Mouse (Mus musculus): ENCODE measurements around the gene Plekhh2. TPM values are rescaled to one million over a fixed set of nuclear protein-coding genes. Genes with fewer than 3 reads are reported as not detected.

The Plekhh2 gene
- total and polyA plus RNA-seq, 3 experiments = 0.21 to 1.7 (median 1.1) TPM

- no peak overlapping the region for H3K4me3 ChIP-seq (replicated peaks in 1 of 3; ENCODE audit: low read depth in 2 of 3, low read length in 2 of 3, poor library complexity in 1 of 3)
- no peaks in the 10 kb centered on the region for H3K9me3 ChIP-seq (replicated peaks; ENCODE audit: low read length)
- TF ChIP-seq E2F4 (IDR thresholded peaks at IDR 0.05; ENCODE audit: insufficient replicate concordance, low read depth, low read length) (no peak), JUN (IDR thresholded peaks at IDR 0.05; ENCODE audit: insufficient read depth, low read depth, low read length) (no peak), NELFE (IDR thresholded peaks at IDR 0.05; ENCODE audit: low read depth, low read length) (no peak), ELF1 (IDR thresholded peaks at IDR 0.05; ENCODE audit: low read depth, low read length) (no peak), ETS1 (conservative IDR thresholded peaks at IDR 0.05; ENCODE audit: low read depth, low read length) (no peak), USF2 (conservative IDR thresholded peaks at IDR 0.05; ENCODE audit: low read depth, low read length) (no peak), ZKSCAN1 (IDR thresholded peaks at IDR 0.05; ENCODE audit: borderline replicate concordance, low read depth, low read length) (no peak), GABPA (IDR thresholded peaks at IDR 0.05; ENCODE audit: insufficient replicate concordance, low read depth, low read length) (no peak), TBP (conservative IDR thresholded peaks at IDR 0.05; ENCODE audit: low read depth, low read length) (no peak), IRF4 (IDR thresholded peaks at IDR 0.05; ENCODE audit: low read depth, low read length) (no peak), ZC3H11A (IDR thresholded peaks at IDR 0.05; ENCODE audit: low read depth, low read length) (no peak)
- no peak overlapping the region for H3K9ac ChIP-seq (ENCODE audit: insufficient read depth, low read depth)
- dilution Hi-C loops (cut with MboI; ENCODE audit: extremely low pct_ligation_motif_present, extremely low pct_unique_long_range_greater_than_20kb, low sequenced_read_pairs) = no loop called here
- H3K36me3 ChIP-seq (replicated peaks in 1 of 2; ENCODE audit: control insufficient read depth in 1 of 2, insufficient read depth in 1 of 2, low read length in 1 of 2) = no peaks in the 10 kb centered on the region
- in situ Hi-C loops (cut with MboI; ENCODE audit: low pct_ligation_motif_present, low pct_unique_long_range_greater_than_20kb, low sequenced_read_pairs) = no loop called here
- no peak overlapping the region for H3K4me2 ChIP-seq (ENCODE audit: insufficient read depth, low read depth, poor library complexity, severe bottlenecking)
- no peak for DNase-seq (ENCODE audit: extremely low read depth)
- H3K4me1 ChIP-seq (ENCODE audit: control insufficient read depth in 1 of 2, insufficient read depth in 2 of 2) = no peaks in the 10 kb centered on the region
- H3K27ac ChIP-seq (ENCODE audit: insufficient read depth, low read depth) = no peak overlapping the region
- no peaks in the 10 kb centered on the region for H3K79me2 ChIP-seq (replicated peaks; ENCODE audit: control insufficient read depth, extremely low read depth, insufficient read depth, poor library complexity, severe bottlenecking)
- H3K27me3 ChIP-seq (replicated peaks) = no peaks in the 10 kb centered on the region
These were observed 14.1 kb upstream of the Plekhh2 start for GRCm38 (mm10) chr17:84497559-84497958.

- H3K9ac ChIP-seq (ENCODE audit: insufficient read depth, low read depth) = no peak overlapping the region
- H3K27me3 ChIP-seq (replicated peaks) = no peaks in the 10 kb centered on the region
- dilution Hi-C loops (cut with MboI; ENCODE audit: extremely low pct_ligation_motif_present, extremely low pct_unique_long_range_greater_than_20kb, low sequenced_read_pairs) = no loop called here
- H3K4me1 ChIP-seq (ENCODE audit: control insufficient read depth in 1 of 2, insufficient read depth in 2 of 2) = no peaks in the 10 kb centered on the region
- no peaks in the 10 kb centered on the region for H3K79me2 ChIP-seq (replicated peaks; ENCODE audit: control insufficient read depth, extremely low read depth, insufficient read depth, poor library complexity, severe bottlenecking)
- no peaks in the 10 kb centered on the region for H3K9me3 ChIP-seq (replicated peaks; ENCODE audit: low read length)
- no peak for DNase-seq (ENCODE audit: extremely low read depth)
- no peak for TF ChIP-seq MEF2A (IDR thresholded peaks at IDR 0.05; ENCODE audit: borderline replicate concordance, low read depth, low read length)
- no peak for TF ChIP-seq RCOR1 (conservative IDR thresholded peaks at IDR 0.05; ENCODE audit: low read depth, low read length)
- no peak for TF ChIP-seq ZMIZ1 (IDR thresholded peaks at IDR 0.05; ENCODE audit: low read depth, low read length)
- TF ChIP-seq JUN (IDR thresholded peaks at IDR 0.05; ENCODE audit: insufficient read depth, low read depth, low read length) = no peak
- TF ChIP-seq BHLHE40 (IDR thresholded peaks at IDR 0.05; ENCODE audit: low read depth, low read length) = no peak
- no peak for TF ChIP-seq ZC3H11A (IDR thresholded peaks at IDR 0.05; ENCODE audit: low read depth, low read length)
- TF ChIP-seq SMC3 (IDR thresholded peaks at IDR 0.05; ENCODE audit: low read depth, low read length) = no peak
- no peak overlapping the region for H3K27ac ChIP-seq (ENCODE audit: insufficient read depth, low read depth)
- H3K4me2 ChIP-seq (ENCODE audit: insufficient read depth, low read depth, poor library complexity, severe bottlenecking) = no peak overlapping the region
- H3K4me3 ChIP-seq (replicated peaks in 1 of 3; ENCODE audit: low read depth in 2 of 3, low read length in 2 of 3, poor library complexity in 1 of 3) = no peak overlapping the region
- in situ Hi-C loops (cut with MboI; ENCODE audit: low pct_ligation_motif_present, low pct_unique_long_range_greater_than_20kb, low sequenced_read_pairs) = no loop called here
- no peaks in the 10 kb centered on the region for H3K36me3 ChIP-seq (replicated peaks in 1 of 2; ENCODE audit: control insufficient read depth in 1 of 2, insufficient read depth in 1 of 2, low read length in 1 of 2)
These were observed 13.6 kb upstream of the Plekhh2 start for GRCm38 (mm10) chr17:84497972-84498604.
